Mouse (Mus musculus) frontal cortex, postnatal 25 days (tissue): ENCODE results near the gene 1700019A02Rik.

Experiments
- DNase-seq, 2 experiments: peaks; one replicate each; pipeline ENCODE4 v3.0.0; 2022; ENCODE audit warnings: low spot score in 2 of 2

Gene 1700019A02Rik

GRCm38 (mm10) chr1:53187536-53187935, at the start of gene 1700019A02Rik:
TSS of gene 1700019A02Rik (minus strand) at chr1:53187636.
- DNase-seq: no peak

- DNase-seq: no peak
Measured at GRCm38 (mm10) chr1:53226063-53226462, 38.6 kb upstream of the 1700019A02Rik start.

GRCm38 (mm10) chr1:53225616-53226015, 38.2 kb upstream of the 1700019A02Rik start:
- DNase-seq: no peak

- DNase-seq: no peak
Measured at GRCm38 (mm10) chr1:53224775-53225174, 37.3 kb upstream of the 1700019A02Rik start.

GRCm38 (mm10) chr1:53210136-53210535, 22.7 kb upstream of the 1700019A02Rik start:
- no peak for DNase-seq

GRCm38 (mm10) chr1:53203902-53204301, 16.5 kb upstream of the 1700019A02Rik start:
- DNase-seq: no peak

- DNase-seq: no peak
Measured at GRCm38 (mm10) chr1:53201630-53202199, 14.3 kb upstream of the 1700019A02Rik start.

- no peak for DNase-seq
Measured at GRCm38 (mm10) chr1:53194536-53194935, 7.1 kb upstream of the 1700019A02Rik start.

- DNase-seq: no peak
Measured at GRCm38 (mm10) chr1:53191234-53191633, 3.8 kb upstream of the 1700019A02Rik start.

GRCm38 (mm10) chr1:53189620-53190019, 2.2 kb upstream of the 1700019A02Rik start:
- no peak for DNase-seq

GRCm38 (mm10) chr1:53186301-53186700, 1.1 kb downstream of the 1700019A02Rik start:
- DNase-seq: no peak

- no peak for DNase-seq
Measured at GRCm38 (mm10) chr1:53157715-53158114, 29.7 kb downstream of the 1700019A02Rik start.

GRCm38 (mm10) chr1:53123066-53123465, 64.4 kb downstream of the 1700019A02Rik start:
- no peak for DNase-seq

GRCm38 (mm10) chr1:53110561-53110960, 76.9 kb downstream of the 1700019A02Rik start:
- no peak for DNase-seq
